Mouse (Mus musculus) testis, adult 2 months (tissue): ENCODE measurements around the gene Gna13.

Source experiments
- CTCF ChIP-seq: fragments of 200-500 bp; IDR thresholded peaks from 2 replicates; pipeline ENCODE4 v1.5.1; 2012; ENCODE audit warnings: low read depth, mild to moderate bottlenecking, inconsistent platforms, low read length, moderate library complexity; ENCODE audit not compliant: control insufficient read depth, insufficient read depth, insufficient replicate concordance
- POLR2A ChIP-seq: fragments of 200-500 bp; IDR thresholded peaks from 2 replicates; pipeline ENCODE4 v1.6.1; 2012; ENCODE audit warnings: low read depth, mild to moderate bottlenecking, inconsistent platforms, low read length, moderate library complexity; ENCODE audit not compliant: control insufficient read depth

DNA sequence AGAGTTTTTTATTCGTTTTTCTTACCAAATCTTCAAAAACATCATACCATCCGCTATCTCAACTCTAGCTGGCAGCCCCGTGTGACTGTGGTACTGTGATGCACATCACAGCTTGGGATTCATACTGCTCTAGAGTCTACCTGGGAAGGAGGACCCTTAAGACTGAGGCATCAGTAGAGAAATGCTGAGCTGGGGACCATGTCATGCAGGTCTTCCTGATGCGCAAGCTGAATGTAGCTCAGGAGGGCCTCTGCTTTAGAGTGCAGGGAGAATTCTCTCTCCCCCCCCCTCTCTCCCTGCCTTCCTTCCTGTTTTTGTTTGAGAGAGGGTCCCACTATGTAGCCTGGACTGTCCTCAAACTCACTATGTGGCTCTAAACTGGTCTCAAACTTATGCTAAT is 78.0 kb downstream of the Gna13 start:
- TF ChIP-seq POLR2A (no peak), CTCF (no peak)
